Mouse (Mus musculus) hindbrain, embryonic 14.5 days (tissue): Measurements from ENCODE around the gene Rara. TPM values are rescaled to one million over a fixed set of nuclear protein-coding genes. Genes with fewer than 3 reads are reported as not detected.

ENCODE experiments used
- ATAC-seq: fragments of 200-750 bp; cut with Nextera tagmentation; 2 replicates; pipeline ENCODE4 v1.8.0; 2017; ENCODE audit warnings: moderate number of reproducible peaks, mild to moderate bottlenecking, moderate TSS enrichment, moderate library complexity; ENCODE audit not compliant: low FRiP score
- DNase-seq: peaks from one replicate; pipeline ENCODE4 v3.0.0-alpha.2; 2015; ENCODE audit warnings: low spot score
- H3K27ac ChIP-seq: fragments of 300-500 bp; sonication (generic); 2 replicates; pipeline ENCODE4 v1.5.1; 2014; ENCODE audit warnings: mild to moderate bottlenecking, moderate library complexity
- H3K27me3 ChIP-seq: fragments of 300-500 bp; sonication (generic); 2 replicates; pipeline ENCODE4 v1.6.1; 2014; ENCODE audit warnings: mild to moderate bottlenecking, low read length, mixed read lengths; ENCODE audit not compliant: control insufficient read depth, insufficient read depth
- H3K36me3 ChIP-seq: fragments of 300-500 bp; sonication (generic); replicated peaks from 2 replicates; pipeline ENCODE4 v1.6.1; 2014; ENCODE audit not compliant: control insufficient read depth, insufficient read depth
- H3K4me1 ChIP-seq: fragments of 300-500 bp; sonication (generic); replicated peaks from 2 replicates; pipeline ENCODE4 v1.6.1; 2014; ENCODE audit warnings: antibody characterized with exemption, low read length, mixed read lengths; ENCODE audit not compliant: control insufficient read depth, insufficient read depth
- H3K4me2 ChIP-seq: fragments of 300-500 bp; sonication (generic); replicated peaks from 2 replicates; pipeline ENCODE4 v1.6.1; 2014; ENCODE audit warnings: mild to moderate bottlenecking, moderate library complexity
- H3K4me3 ChIP-seq: fragments of 300-500 bp; sonication (generic); replicated peaks from 2 replicates; pipeline ENCODE4 v1.5.1; 2014; ENCODE audit warnings: mild to moderate bottlenecking, low read length
- H3K9ac ChIP-seq: fragments of 300-500 bp; sonication (generic); 2 replicates; pipeline ENCODE4 v1.6.1; 2014
- H3K9me3 ChIP-seq: fragments of 300-500 bp; sonication (generic); 2 replicates; pipeline ENCODE4 v1.6.1; 2016; ENCODE audit warnings: low read length; ENCODE audit not compliant: control insufficient read depth
- WGBS: fragments of 180-500 bp; shearing (Covaris S2); extraction: QIAGEN DNeasy Blood & Tissue Kit; methylation state at CpG from one replicate; pipeline ENCODE4 v1.1.7; 2014; 5-methylcytosine and 5-hydroxymethylcytosine counted together
- polyA plus RNA-seq: library from polyadenylated mRNA; unstranded; fragments of >200 nt; fragmentation: Nextera tagmentation; extraction: Ambion mirVana; gene quantifications from 2 replicates; pipeline ENCODE4 v1.2.1, GENCODE M21; 2014

Gene Rara
- polyA plus RNA-seq, 1 experiment from 2014 or later, result 18.7 TPM

- 92% methylated on average over 3 of the region's 3 CpGs for WGBS
- no peaks in the 10 kb centered on the region for H3K36me3 ChIP-seq
- peaks cover 65% of the 10 kb centered on the region for H3K4me1 ChIP-seq
- H3K27ac ChIP-seq, result no peak overlapping the region
- H3K27me3 ChIP-seq, result no peaks in the 10 kb centered on the region
- no peak overlapping the region for H3K4me3 ChIP-seq
- H3K9ac ChIP-seq, result no peak overlapping the region
- no peak for DNase-seq
- H3K4me2 ChIP-seq, result no peak overlapping the region
- ATAC-seq, result no peak
- no peaks in the 10 kb centered on the region for H3K9me3 ChIP-seq
Measured at GRCm38 (mm10) chr11:98934367-98934766, 6.7 kb downstream of the Rara start.

- Histone ChIP-seq H3K9ac (no peak overlapping the region), H3K36me3 (no peaks in the 10 kb centered on the region), H3K4me3 (no peak overlapping the region), H3K4me2 (no peak overlapping the region), H3K27me3 (no peaks in the 10 kb centered on the region), H3K27ac (no peak overlapping the region), H3K9me3 (no peaks in the 10 kb centered on the region), H3K4me1 (peaks cover 65% of the 10 kb centered on the region)
- DNase-seq (no peak), ATAC-seq (no peak)
- WGBS, result 92% methylated on average over 3 of the region's 3 CpGs
Measured at GRCm38 (mm10) chr11:98935123-98935522, 7.5 kb downstream of the Rara start.

- Histone ChIP-seq H3K27ac (no peak overlapping the region), H3K4me2 (peak overlapping the region; percentile 83), H3K36me3 (no peaks in the 10 kb centered on the region), H3K4me3 (peak overlapping the region; percentile 47; the same call in 1 of the 2 replicates), H3K9ac (peak overlapping the region; percentile 59; the same call in 1 of the 2 replicates), H3K9me3 (no peaks in the 10 kb centered on the region), H3K4me1 (peaks cover 65% of the 10 kb centered on the region), H3K27me3 (no peaks in the 10 kb centered on the region)
- 3% methylated on average over 29 of the region's 29 CpGs for WGBS
- DNase-seq, result no peak
- ATAC-seq, result no peak
Measured at GRCm38 (mm10) chr11:98936170-98936569, 8.6 kb downstream of the Rara start.

GRCm38 (mm10) chr11:98936606-98937409 is 9.2 kb downstream of the Rara start:
- H3K27ac ChIP-seq, result peak overlapping the region; percentile 10; the same call in 1 of the 2 replicates
- no peaks in the 10 kb centered on the region for H3K36me3 ChIP-seq
- peaks cover 65% of the 10 kb centered on the region for H3K4me1 ChIP-seq
- H3K4me3 ChIP-seq, result peak overlapping the region; percentile 47
- WGBS, result 3% methylated on average over 23 of the region's 23 CpGs
- ATAC-seq, result peak; percentile 26; the same call in 1 of the 2 replicates
- DNase-seq, result no peak
- H3K4me2 ChIP-seq, result peak overlapping the region; percentile 83
- no peaks in the 10 kb centered on the region for H3K9me3 ChIP-seq
- H3K27me3 ChIP-seq, result no peaks in the 10 kb centered on the region
- H3K9ac ChIP-seq, result peak overlapping the region; percentile 59

- Histone ChIP-seq H3K4me2 (peak overlapping the region; percentile 83), H3K9ac (peak overlapping the region; percentile 59), H3K4me1 (peaks cover 65% of the 10 kb centered on the region), H3K4me3 (peak overlapping the region; percentile 47), H3K36me3 (no peaks in the 10 kb centered on the region), H3K9me3 (no peaks in the 10 kb centered on the region), H3K27me3 (no peaks in the 10 kb centered on the region), H3K27ac (peak overlapping the region; percentile 10; the same call in 1 of the 2 replicates)
- DNase-seq (peak; percentile 82), ATAC-seq (peak; percentile 89)
- under 1% methylated on average over 36 of the region's 38 CpGs for WGBS
Measured at GRCm38 (mm10) chr11:98937410-98937913, 9.8 kb downstream of the Rara start.

- WGBS, result 1% methylated on average over 39 of the region's 39 CpGs
- Histone ChIP-seq H3K9me3 (no peaks in the 10 kb centered on the region), H3K9ac (peak overlapping the region; percentile 59), H3K36me3 (no peaks in the 10 kb centered on the region), H3K4me2 (peak overlapping the region; percentile 83), H3K27me3 (no peaks in the 10 kb centered on the region), H3K27ac (peak overlapping the region; percentile 10; the same call in 1 of the 2 replicates), H3K4me1 (peaks cover 65% of the 10 kb centered on the region), H3K4me3 (peak overlapping the region; percentile 47)
- DNase-seq (no peak), ATAC-seq (peak; percentile 10; the same call in 1 of the 2 replicates)
Measured at GRCm38 (mm10) chr11:98937914-98938694, 10.5 kb downstream of the Rara start.

GRCm38 (mm10) chr11:98938701-98939083 is 11.1 kb downstream of the Rara start:
- no peak for ATAC-seq
- WGBS, result 46% methylated on average over 7 of the region's 7 CpGs
- Histone ChIP-seq H3K27me3 (no peaks in the 10 kb centered on the region), H3K36me3 (no peaks in the 10 kb centered on the region), H3K4me1 (peaks cover 68% of the 10 kb centered on the region), H3K4me2 (peak overlapping the region; percentile 83), H3K27ac (no peak overlapping the region), H3K9ac (0 out of 2 replicates have a peak overlapping the region, but pooled peaks have one; percentile 20), H3K9me3 (no peaks in the 10 kb centered on the region), H3K4me3 (peak overlapping the region; percentile 47)
- no peak for DNase-seq

GRCm38 (mm10) chr11:98939084-98939952 is 11.7 kb downstream of the Rara start:
- 0 out of 2 replicates have a peak overlapping the region, but pooled peaks have one; percentile 47 for H3K4me3 ChIP-seq
- no peak for ATAC-seq
- 0 out of 2 replicates have a peak overlapping the region, but pooled peaks have one; percentile 20 for H3K9ac ChIP-seq

More at GRCm38 (mm10) chr11:98939084-98939952, 11.7 kb downstream of the Rara start:
- Histone ChIP-seq H3K27ac (no peak overlapping the region), H3K9me3 (no peaks in the 10 kb centered on the region), H3K4me2 (peak overlapping the region; percentile 83), H3K27me3 (no peaks in the 10 kb centered on the region), H3K4me1 (peaks cover 73% of the 10 kb centered on the region), H3K36me3 (no peaks in the 10 kb centered on the region)
- 54% methylated on average over 15 of the region's 15 CpGs for WGBS
- no peak for DNase-seq
